Mouse (Mus musculus) macrophage (primary cell): ENCODE data around the gene Naa25. TPM values are rescaled to one million over a fixed set of nuclear protein-coding genes. Genes with fewer than 3 reads are reported as not detected.
"Not testable (repeated sequence)": the region's sequence is repeated elsewhere in the genome, so short reads cannot be mapped to it uniquely, and the experiment has no call there.

Experiments
- H3K27ac ChIP-seq: fragments of 350-480 bp; formaldehyde crosslinking; 2 replicates; pipeline ENCODE4 v1.9.0; 2021
- H3K36me3 ChIP-seq: fragments of 350-480 bp; formaldehyde crosslinking; 2 replicates; pipeline ENCODE4 v1.9.0; 2021; ENCODE audit errors: inconsistent target
- H3K4me3 ChIP-seq: fragments of 350-480 bp; formaldehyde crosslinking; 2 replicates; pipeline ENCODE4 v1.9.0; 2021; ENCODE audit errors: inconsistent target
- H3K79me2 ChIP-seq: fragments of 350-480 bp; formaldehyde crosslinking; 2 replicates; pipeline ENCODE4 v1.9.0; 2021; ENCODE audit errors: inconsistent target
- WGBS: methylation state at CpG from one replicate; pipeline ENCODE4 v1.1.7; 2026; ENCODE audit warnings: inconsistent platforms; ENCODE audit not compliant: missing documents; 5-methylcytosine and 5-hydroxymethylcytosine counted together
- polyA plus RNA-seq: library from polyadenylated mRNA; stranded (reverse); fragments of 250-400 nt; gene quantifications from 3 replicates; pipeline ENCODE4 v1.2.4, GENCODE M21; 2018; ENCODE audit warnings: inconsistent platforms
- total RNA-seq, 78 experiments: library from RNA; depleted of rRNA; stranded (reverse); fragments of 250-400 nt; gene quantifications; 1 replicate in 9 of 78; 2 replicates in 24 of 78; 3 replicates in 43 of 78; 4 replicates in 2 of 78; pipeline ENCODE4 v1.2.4; 2018; ENCODE audit warnings: inconsistent platforms in 56 of 78

Gene Naa25
- 100 to 1,000 TPM in 5 of 26 experiments, 10 to 100 TPM in 21; 14.6 to 150 (median 64.0) TPM for total RNA-seq (2018; cell fraction: chromatin; rRNA removed)
- 10 to 100 TPM in 24 of 26 experiments, 1 to 10 TPM in 2; 9.0 to 45.8 (median 21.5) TPM for total RNA-seq (2018; cell fraction: cytosol; rRNA removed)
- 100 to 1,000 TPM in 1 of 26 experiments, 10 to 100 TPM in 25; 12.1 to 113 (median 58.2) TPM for total RNA-seq (2018; cell fraction: nucleus; rRNA removed)
- polyA plus RNA-seq: 15.3 to 23.7 TPM (median 17.0 TPM) in 3 replicates

DNA sequence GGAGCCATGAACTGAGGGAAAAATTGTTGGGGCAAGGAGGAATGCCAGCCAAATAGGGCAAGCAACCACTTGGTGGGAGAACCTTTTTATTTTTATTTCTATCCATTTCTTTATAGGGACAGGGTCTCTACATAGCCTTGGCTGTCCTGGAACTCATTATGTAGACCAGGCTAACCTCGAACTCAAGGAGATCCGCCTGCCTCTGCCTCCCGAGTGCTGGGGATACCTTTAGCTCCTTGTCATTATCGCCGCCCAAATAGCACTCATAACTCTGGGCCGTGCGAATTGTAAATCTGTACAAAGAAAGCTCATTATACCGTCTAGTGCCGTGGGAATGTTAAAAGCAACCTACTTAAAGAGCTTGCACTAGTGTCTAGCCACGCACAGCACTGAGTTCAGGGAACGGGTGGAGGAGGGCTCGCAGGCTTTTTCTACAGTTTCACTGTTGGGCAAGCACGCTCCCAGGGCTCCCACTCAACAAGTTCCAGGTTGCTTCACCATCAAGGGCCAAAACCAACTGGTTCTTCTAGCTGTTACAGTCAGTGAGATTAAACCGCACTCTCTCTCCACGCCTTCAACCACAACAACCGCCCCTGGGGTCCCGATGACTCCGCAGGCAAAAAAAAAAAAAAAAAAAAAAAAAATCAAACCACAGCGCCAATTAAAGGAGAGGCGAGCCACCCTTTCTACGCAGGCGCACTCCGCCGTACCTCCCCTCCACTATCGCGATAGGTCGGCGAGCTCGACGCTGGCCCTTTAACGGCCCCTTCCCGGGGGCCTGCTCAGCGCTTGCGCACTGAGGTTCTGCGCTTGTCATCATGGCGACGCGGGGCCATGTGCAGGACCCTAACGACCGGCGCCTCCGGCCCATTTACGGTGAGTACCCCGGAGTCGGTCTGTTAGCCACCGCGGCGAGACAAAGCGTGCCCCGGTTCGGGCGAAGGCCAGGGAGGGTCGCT lies at the start of gene Naa25:
Naa25 (plus strand) TSS at position 750 of the 959 bp plus-strand sequence.
- H3K27ac ChIP-seq: peak within 1 kb of the TSS; percentile 65
- peaks cover 45% of the 10 kb centered on the region for H3K79me2 ChIP-seq
- peak within 1 kb of the TSS; percentile 74 for H3K4me3 ChIP-seq
- no peaks in the 10 kb centered on the region for H3K36me3 ChIP-seq
- 7% methylated on average over 52 of the region's 53 CpGs for WGBS

DNA sequence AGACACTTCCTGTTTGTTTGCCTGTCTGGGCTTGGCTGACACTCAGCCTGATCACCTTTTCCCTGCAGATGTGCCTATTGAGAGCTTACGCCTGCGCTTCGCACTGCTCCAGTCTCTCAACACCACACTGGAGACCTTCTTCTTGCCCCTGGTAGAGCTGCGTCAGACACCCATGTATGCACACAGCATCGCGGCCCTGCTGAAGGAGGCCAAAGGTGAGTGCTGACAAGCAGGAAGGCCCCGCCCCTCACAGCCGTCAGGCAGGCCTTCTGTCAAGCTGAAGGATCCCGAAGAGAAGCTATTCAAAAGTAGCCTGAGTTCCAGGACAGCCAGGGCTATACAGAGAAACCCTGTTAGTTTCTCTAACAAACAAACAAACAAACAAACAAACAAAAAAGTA lies 38.5 kb upstream of the Naa25 start:
- peaks cover 93% of the 10 kb centered on the region for H3K36me3 ChIP-seq
- H3K4me3 ChIP-seq: no peak overlapping the region
- no peak overlapping the region for H3K27ac ChIP-seq
- 97% methylated on average over 9 of the region's 9 CpGs for WGBS
- no peaks in the 10 kb centered on the region for H3K79me2 ChIP-seq

DNA sequence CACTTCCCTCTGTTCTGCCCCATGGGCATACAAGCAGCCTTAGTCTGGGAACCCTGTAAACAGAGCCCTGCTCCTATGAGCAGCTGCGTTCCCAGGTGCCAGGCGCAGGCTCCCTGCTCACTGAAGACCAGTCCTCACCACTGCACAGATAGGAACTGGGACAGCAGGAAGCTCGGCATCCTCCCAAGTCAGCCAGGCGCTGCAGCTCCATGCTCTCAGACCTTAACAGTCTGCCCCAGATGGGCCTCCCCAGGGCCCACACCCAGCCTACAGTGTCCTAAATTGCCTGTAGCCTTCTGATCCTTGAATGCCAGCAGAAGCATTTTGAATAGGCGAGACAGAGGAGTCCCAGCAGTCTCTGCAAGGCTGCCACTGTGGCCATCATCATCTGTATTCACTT lies 36.0 kb upstream of the Naa25 start:
- Histone ChIP-seq H3K4me3 (no peak overlapping the region), H3K79me2 (no peaks in the 10 kb centered on the region), H3K36me3 (peaks cover 81% of the 10 kb centered on the region), H3K27ac (no peak overlapping the region)
- 98% methylated on average over 5 of the region's 5 CpGs for WGBS

DNA sequence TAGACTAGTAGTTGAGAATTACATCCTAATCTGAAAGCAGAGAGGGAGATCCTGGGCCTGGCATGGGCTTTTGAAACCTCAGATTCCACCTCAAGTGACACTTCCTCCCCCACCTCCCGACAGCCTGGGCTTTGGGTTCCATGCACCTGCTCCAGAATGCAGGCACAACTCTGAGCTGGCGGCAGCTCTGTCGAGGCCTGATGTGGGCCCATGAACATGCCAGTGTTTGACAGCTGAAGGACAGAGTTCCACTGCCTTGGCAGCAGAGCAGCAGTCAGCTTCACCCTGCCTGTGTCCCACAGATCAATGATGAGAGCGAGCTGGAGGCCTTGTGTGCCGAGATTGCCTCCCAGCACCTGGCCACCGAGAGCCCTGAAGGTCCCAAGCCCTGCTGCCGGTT lies 34.3 kb upstream of the Naa25 start:
- Histone ChIP-seq H3K36me3 (peaks cover 73% of the 10 kb centered on the region), H3K79me2 (no peaks in the 10 kb centered on the region), H3K27ac (no peak overlapping the region), H3K4me3 (no peak overlapping the region)
- 81% methylated on average over 7 of the region's 7 CpGs for whole genome bisulfite sequencing

DNA sequence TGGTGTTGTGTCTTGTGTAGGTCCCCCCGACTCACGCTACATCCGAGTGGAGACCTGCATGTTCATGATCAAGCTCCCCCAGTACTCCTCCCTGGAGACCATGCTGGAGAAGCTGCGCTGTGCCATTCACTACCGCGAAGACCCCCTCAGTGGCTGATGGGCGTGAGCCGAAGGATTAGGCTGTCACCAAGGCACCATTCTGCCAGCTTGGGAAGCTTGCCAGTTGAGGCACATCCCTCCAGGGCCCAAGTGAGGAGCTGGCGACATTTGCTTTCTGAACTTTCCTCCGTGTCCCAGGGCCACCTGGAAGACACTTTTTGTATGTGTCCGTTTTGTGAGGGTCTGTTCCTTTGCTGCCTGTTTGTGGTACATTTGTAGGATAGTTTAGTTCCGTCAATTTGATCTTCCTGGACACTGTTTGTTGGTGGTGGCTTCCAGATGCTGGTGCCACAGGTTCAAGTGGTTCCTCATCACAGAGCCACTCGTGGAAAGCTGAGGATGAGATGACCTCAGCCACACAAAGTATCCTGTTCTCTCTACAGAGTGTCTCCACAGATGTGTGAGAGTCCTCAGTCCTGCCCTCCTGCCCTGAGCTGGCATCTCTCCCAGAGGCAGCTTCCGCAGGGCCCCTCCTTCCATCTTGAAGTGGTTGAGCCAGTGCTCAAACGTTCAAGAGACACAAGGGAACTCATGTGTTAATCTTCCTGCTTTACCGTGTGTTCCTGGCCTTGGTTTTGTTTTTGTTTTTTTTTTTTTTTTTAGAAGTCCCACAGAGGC lies 31.1 kb upstream of the Naa25 start:
- Histone ChIP-seq H3K27ac (no peak overlapping the region), H3K4me3 (no peak overlapping the region), H3K79me2 (no peaks in the 10 kb centered on the region), H3K36me3 (peaks cover 67% of the 10 kb centered on the region)
- WGBS: 87% methylated on average over 16 of the region's 16 CpGs

DNA sequence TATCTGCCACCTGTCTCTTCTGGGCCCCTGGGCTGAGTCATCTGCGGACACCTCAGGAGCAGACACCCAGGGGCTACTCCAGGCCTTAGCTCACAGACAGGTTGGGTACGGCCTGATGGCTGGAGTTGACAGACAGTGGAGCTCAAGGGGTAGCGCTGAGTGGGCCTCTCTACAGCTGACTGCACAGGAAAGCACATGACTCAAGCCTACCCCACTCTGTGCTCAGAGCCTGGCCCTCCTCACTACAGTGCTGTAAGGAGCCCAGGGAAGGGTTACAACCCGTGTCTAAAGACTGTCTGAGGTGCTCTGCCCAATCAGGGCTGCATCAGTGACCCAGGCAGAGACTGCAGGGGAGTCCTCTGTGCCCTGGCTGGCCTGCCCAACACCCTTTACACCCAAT lies 30.5 kb upstream of the Naa25 start:
- 89% methylated on average over 4 of the region's 4 CpGs for WGBS
- Histone ChIP-seq H3K4me3 (no peak overlapping the region), H3K27ac (no peak overlapping the region), H3K79me2 (no peaks in the 10 kb centered on the region), H3K36me3 (peaks cover 68% of the 10 kb centered on the region)

DNA sequence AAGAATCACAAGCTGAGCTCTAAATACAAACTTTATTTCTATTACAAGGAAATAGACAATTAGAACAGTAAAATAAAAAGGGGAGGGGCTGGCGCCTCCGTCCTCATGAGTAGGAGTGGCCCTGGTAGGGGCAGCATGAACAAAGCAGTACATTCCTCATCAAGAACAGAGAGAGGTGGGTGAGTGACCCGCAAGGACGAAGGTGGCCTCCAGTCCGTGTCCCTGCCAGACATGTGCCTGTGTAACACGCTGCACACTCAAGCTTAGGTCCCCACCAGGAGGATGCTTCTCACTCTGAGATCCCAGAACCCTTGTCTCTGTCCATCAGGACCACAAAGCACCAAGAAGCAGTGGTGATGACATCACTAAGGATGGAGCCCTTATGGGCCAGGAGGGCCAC lies 26.0 kb upstream of the Naa25 start:
- WGBS: 96% methylated on average over 6 of the region's 6 CpGs
- Histone ChIP-seq H3K4me3 (no peak overlapping the region), H3K27ac (no peak overlapping the region), H3K36me3 (peaks cover 83% of the 10 kb centered on the region), H3K79me2 (peaks cover 12% of the 10 kb centered on the region; the same call in 1 of the 2 replicates)

DNA sequence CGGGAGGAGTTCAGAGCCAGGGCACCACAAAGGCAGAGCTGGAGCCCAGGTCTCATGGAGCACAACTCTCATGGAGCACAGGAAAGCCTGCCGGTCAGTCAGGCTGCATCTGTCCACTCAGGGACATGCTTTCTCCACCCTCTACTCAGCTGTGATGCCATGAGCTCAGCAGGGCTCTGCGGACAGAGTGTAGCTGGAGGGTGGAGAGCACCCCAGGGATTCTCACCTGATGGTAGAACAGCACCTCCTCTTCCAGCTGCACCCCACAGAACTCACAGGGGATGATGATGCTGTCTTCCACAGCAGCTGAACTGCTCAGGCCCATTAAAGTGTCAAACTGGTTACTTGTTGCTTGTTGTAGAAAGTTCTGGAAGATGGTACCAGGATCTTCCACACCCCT lies 22.9 kb upstream of the Naa25 start:
- WGBS: 94% methylated on average over 3 of the region's 3 CpGs
- Histone ChIP-seq H3K79me2 (peaks cover 40% of the 10 kb centered on the region), H3K27ac (no peak overlapping the region), H3K4me3 (no peak overlapping the region), H3K36me3 (peaks cover 91% of the 10 kb centered on the region)

DNA sequence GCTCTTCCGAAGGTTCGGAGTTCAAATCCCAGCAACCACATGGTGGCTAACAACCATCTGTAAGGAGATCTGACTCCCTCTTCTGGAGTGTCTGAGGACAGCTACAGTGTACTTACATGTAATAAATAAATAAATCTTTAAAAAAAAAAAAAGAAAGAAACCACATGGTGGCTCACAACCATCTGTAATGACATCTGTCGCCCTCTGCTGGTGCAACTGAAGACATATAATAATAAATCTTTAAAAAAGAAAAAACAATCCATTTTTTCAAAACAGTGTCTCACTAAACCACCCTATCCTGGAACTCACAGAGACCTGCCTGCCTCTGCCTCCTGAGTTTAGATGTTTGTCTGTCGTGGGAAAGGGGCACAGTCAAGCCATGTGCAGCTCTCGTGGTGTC lies 20.8 kb upstream of the Naa25 start:
- H3K27ac ChIP-seq, H3K4me3 ChIP-seq: not testable (repeated sequence)
- peaks cover 61% of the 10 kb centered on the region for H3K79me2 ChIP-seq
- WGBS: 100% methylated on average over 2 of the region's 5 CpGs
- peaks cover 94% of the 10 kb centered on the region for H3K36me3 ChIP-seq

DNA sequence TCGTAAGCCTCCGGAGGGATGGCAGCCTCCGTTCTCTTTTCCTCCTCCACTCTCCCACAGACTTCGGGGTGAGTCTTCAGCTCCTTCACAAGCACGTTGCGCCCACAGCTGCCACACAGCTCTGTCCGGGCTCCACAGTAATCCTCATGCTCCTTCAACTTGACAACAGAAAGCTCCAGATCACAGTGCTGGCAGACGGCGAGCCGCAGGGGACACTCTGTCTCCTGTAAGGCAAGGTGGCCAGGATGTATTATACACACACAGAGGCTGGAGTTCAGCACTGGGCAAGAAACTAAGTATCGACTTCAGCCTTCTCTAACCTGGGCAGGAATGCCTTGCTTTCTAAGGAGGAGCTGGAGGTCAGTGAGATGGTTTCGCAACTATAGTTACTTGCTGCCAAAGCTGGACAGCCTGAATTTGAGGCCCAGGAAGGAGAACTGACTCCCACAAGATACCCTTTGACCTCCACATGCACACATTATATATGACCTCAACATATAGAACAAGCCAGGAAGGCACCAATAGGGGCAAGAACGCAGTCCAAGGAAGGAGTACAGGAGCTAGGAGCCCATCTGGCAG lies 19.0 kb upstream of the Naa25 start:
- peaks cover 79% of the 10 kb centered on the region for H3K79me2 ChIP-seq
- peaks cover 90% of the 10 kb centered on the region for H3K36me3 ChIP-seq
- 95% methylated on average over 10 of the region's 13 CpGs for WGBS
- H3K4me3 ChIP-seq: no peak overlapping the region
- H3K27ac ChIP-seq: no peak overlapping the region

DNA sequence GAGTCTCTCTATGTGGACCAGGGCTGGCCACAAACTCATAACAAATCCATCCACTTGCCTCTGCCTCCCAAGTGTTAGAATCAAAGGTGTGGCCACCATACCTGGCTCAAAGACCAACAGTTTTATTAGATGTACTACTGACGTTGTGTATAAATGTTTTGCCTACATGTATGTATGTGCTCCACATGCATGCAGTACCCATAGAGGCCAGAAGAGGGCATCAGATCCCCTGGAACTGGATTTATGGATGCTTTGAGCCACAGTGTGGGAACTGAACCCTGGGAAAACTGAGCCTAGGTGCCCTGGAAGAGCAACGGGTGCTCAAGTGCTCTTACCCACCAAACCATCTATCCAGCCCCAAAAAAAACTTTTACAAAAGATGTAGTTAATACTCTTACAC lies 17.0 kb upstream of the Naa25 start:
- no peak overlapping the region for H3K27ac ChIP-seq
- H3K36me3 ChIP-seq: peaks cover 74% of the 10 kb centered on the region
- WGBS: 96% methylated on average over 2 of the region's 2 CpGs
- no peak overlapping the region for H3K4me3 ChIP-seq
- peaks cover 90% of the 10 kb centered on the region for H3K79me2 ChIP-seq

DNA sequence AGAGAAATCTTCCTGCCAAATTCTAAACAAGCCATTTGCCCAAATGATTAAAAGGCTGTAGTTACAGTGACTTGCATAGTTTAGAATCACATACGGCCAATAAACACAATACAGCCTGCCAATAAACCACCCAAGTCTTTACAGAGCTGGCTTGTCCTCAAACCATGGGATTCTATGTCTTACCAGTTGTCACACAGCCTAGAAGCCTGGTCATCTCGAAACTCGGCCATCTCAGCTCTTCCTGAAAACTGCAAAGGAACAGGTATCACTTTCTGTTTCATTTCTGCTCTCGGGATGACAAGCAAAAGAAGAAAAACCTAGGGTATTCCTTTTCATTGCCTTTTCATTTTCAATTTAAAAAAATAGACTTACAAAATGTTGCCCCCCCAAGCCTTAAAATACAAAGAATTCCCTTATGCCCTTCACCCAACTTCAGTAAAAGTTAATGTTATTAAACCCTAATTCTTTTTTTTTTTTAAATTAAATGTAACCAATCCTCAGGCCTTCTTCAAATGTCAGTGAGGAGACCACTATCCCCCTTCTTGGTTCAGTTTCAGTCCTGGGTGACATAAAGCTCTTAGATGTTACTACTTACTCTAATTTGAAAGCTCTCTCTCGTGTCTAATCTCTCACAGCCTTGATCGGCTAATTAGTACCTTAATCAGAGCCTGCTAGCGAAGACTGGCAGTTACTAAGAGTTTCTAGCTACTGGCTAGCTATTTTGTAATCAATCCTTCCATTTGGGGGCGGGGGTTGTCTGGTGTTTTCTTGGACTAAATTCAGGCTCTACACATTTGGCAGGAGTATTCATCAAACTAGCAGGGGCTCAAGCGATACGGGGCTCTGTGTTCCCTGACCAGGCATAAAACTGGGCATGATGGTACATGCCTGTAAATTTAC lies 13.6 kb upstream of the Naa25 start:
- H3K4me3 ChIP-seq: peak overlapping the region; percentile 88
- H3K27ac ChIP-seq: peak overlapping the region; percentile 96
- peaks cover 60% of the 10 kb centered on the region for H3K79me2 ChIP-seq
- WGBS: 11% methylated on average over 10 of the region's 10 CpGs
- peaks cover 42% of the 10 kb centered on the region for H3K36me3 ChIP-seq

DNA sequence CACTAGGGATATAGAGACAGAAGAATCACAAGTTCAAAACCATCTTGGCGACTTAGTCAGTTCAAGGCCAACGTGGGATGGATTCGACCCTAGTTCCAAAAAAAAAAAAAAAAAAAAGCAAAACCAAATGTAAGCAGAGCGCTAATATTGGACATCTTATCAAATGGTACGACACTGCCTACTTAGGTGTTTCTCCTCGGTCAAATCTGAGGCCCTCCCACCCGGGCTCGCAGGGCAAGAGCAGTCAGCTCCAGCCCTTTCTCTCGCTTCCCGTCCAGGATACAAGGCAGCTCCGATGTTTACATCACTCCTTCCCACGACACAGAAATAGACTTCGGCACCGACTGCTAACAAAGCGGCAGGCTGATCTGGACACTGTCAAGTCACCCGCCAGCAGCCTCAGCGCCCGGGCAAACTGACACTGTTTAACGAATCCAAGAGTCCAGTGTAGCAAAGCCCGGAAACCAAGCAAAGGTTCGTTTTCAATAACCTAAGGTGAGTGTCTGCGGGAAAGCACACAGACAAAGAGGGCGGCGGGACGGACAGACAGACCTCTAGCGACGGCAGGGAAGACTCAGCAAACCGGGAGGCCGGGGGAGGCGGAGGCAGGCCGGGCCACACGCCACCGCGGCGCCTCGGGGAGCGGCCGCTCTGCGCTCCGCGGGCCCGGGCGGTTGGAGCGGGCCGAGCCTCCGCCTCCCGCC lies 12.8 kb upstream of the Naa25 start:
- Histone ChIP-seq H3K36me3 (peaks cover 34% of the 10 kb centered on the region), H3K4me3 (peak overlapping the region; percentile 88), H3K79me2 (peaks cover 52% of the 10 kb centered on the region), H3K27ac (peak overlapping the region; percentile 96)
- WGBS: under 1% methylated on average over 46 of the region's 47 CpGs
